Mouse (Mus musculus) ES-E14 (cell line): ENCODE results near the gene Tbc1d22b.
A peak's percentile ranks its signal among the peaks of the same experiment; 100 is the strongest.

Experiments used
- CHD2 ChIP-seq: IDR thresholded peaks from 2 replicates; pipeline ENCODE4 v1.6.1; 2014; ENCODE audit warnings: mild to moderate bottlenecking, low read depth, low read length, inconsistent platforms
- HCFC1 ChIP-seq: IDR thresholded peaks from 2 replicates; pipeline ENCODE4 v1.6.1; 2012; ENCODE audit warnings: low read length, inconsistent platforms, borderline replicate concordance; ENCODE audit not compliant: insufficient read depth
- MAFK ChIP-seq: IDR thresholded peaks from 2 replicates; pipeline ENCODE4 v1.6.1; 2014; ENCODE audit warnings: mild to moderate bottlenecking, low read depth, low read length, inconsistent platforms; ENCODE audit not compliant: insufficient read depth
- ZC3H11A ChIP-seq: IDR thresholded peaks from 2 replicates; pipeline ENCODE4 v1.6.1; 2012; ENCODE audit warnings: low read depth, mild to moderate bottlenecking, inconsistent platforms, low read length, borderline replicate concordance
- ZNF384 ChIP-seq: IDR thresholded peaks from 2 replicates; pipeline ENCODE4 v1.6.1; 2012; ENCODE audit warnings: low read depth, low read length, inconsistent platforms

- TF ChIP-seq HCFC1 (no peak), MAFK (no peak), ZC3H11A (peak; percentile 98), ZNF384 (no peak), CHD2 (no peak)
Observed at GRCm38 (mm10) chr17:29514435-29514834, 35.1 kb upstream of the Tbc1d22b start.
